Mouse (Mus musculus): ENCODE data around the gene Olfr740.

The Olfr740 gene

DNA sequence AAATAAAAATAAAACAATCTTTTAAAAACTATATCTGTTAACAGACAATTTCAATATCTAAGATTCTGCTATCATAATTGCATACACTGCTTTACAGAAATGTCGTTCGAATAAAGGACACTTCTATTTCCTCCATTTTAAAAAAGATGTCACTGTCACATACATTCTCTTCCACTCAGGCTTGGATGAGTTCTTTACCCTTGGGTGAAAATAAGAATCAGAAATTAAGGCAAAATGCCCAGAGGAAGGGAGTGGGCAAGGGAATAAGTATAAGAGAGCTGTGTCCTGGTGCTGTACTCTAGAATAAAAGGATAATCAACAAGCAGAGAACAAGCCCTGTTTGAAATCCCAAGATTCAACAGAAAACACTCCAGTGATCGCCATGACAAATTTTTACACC is at the start of gene Olfr740:
TSS of gene Olfr740 (plus strand) at position 301 of the 400 bp plus-strand sequence.
- in situ Hi-C loops (cut with MboI) = no loop called here

DNA sequence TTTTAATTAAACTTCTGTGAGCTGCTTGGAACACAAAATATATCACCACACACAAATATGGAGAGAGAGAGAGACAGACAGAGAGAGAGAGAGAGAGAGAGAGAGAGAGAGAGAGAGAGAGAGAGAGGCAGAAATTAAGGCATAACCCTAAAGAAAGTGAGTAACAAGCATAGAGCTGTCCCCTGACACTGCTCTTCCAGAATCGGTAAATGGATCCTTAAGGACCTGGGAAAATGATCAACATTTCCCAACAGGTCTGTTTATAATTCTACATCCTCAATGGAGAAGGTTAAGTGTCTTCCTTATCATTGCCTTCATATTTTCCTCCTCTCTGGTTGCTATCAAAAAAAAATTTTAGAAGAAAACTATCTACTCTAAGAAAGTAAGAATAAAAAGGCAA is 38.1 kb upstream of the Olfr740 start, which contains the start of gene Olfr738:
TSS of gene Olfr738 (plus strand) at position 301 of the 400 bp plus-strand sequence.
- in situ Hi-C loops (cut with MboI) = no loop called here

DNA sequence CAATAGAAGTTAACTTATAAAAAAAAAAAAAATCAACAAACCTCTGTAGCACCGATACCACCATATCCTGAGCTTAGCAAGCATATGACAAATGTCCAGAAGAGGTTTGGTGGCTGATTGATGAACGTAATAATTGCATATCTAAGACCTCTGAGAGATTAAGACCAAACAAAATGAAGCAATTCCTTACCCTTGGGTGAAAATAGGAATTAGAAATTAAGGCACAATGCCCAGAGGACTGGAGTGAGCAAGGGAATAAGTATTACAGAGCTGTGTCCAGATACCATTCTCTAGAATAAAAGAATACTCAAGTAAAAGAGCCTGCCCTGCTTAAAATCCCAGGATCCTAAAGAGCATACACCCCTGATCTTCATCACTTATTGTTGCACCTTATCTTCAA is 27.0 kb upstream of the Olfr740 start, which contains the start of gene Olfr739:
TSS of gene Olfr739 (plus strand) at position 301 of the 400 bp plus-strand sequence.
- in situ Hi-C loops (cut with MboI) = no loop called here

DNA sequence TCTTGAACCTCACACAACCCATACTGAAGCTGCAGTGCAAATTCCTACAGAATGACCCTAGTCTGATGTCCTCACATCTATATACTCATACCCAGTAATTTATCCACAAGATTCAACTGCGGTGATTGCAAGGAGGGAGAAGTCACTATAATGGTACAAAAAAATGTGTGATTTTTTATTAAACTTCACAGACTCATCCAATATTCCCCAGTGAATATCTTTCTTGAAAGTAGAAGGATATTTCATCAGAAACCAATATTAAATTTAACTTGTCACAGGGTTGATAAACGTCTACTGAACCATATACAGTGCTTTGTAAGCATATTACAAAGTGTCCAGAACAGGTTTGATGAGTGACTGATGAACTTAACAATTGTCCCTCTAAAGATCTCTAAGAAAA is 27.1 kb downstream of the Olfr740 start, which contains the start of gene Olfr741:
TSS of gene Olfr741 (plus strand) at position 301 of the 400 bp plus-strand sequence.
- in situ Hi-C loops (cut with MboI) = no loop called here

DNA sequence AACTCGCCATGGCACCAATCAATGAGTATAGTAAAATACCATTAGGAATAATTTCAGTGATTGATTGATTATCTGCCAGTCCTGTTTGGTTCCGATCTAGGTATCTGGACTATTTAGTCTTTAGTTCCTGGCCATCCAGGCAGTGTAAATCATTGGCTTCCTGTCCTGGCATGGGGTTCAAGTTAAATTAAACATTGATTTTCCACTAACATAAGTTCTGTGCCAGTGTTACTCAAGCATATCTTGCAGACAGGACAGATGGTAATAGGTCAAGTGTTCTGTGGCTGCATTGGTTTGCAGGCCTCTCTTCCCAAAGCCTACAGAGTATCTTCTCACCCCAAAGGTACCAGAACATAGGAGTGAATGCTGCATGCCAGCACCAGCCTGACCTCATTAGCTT is 33.1 kb downstream of the Olfr740 start:
- in situ Hi-C loops (cut with MboI) = no loop called here

DNA sequence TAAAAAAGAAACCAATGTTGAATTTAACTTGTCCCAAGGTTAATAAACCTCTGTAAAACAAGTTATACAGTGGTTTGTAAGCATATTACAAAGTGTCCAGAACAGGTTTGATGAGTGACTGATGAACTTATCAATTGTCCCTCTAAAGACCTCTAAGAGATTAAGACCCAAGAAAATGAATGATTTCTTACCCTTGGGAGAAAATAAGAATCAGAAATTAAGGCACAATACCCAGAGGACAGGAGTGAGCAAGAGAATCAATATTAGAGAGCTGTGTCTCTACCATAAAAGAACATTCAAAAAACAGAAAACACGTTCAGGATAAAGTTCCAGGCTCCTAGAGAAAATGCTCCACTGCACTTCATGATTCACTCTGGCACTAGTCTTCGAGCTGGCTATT is 58.0 kb downstream of the Olfr740 start, which contains the start of gene Olfr742:
TSS of gene Olfr742 (plus strand) at position 301 of the 400 bp plus-strand sequence.
- in situ Hi-C loops (cut with MboI) = no loop called here

All from mature B cell (primary cell).